Mouse (Mus musculus) MEL-GATA-1-ER (cell line): ENCODE results near the gene Edil3.

ENCODE experiments used
- DNase-seq: peaks from one replicate; pipeline ENCODE4 v3.0.0-alpha.2; 2012; ENCODE audit warnings: low read depth; ENCODE audit errors: extremely low read depth

Gene Edil3

DNA sequence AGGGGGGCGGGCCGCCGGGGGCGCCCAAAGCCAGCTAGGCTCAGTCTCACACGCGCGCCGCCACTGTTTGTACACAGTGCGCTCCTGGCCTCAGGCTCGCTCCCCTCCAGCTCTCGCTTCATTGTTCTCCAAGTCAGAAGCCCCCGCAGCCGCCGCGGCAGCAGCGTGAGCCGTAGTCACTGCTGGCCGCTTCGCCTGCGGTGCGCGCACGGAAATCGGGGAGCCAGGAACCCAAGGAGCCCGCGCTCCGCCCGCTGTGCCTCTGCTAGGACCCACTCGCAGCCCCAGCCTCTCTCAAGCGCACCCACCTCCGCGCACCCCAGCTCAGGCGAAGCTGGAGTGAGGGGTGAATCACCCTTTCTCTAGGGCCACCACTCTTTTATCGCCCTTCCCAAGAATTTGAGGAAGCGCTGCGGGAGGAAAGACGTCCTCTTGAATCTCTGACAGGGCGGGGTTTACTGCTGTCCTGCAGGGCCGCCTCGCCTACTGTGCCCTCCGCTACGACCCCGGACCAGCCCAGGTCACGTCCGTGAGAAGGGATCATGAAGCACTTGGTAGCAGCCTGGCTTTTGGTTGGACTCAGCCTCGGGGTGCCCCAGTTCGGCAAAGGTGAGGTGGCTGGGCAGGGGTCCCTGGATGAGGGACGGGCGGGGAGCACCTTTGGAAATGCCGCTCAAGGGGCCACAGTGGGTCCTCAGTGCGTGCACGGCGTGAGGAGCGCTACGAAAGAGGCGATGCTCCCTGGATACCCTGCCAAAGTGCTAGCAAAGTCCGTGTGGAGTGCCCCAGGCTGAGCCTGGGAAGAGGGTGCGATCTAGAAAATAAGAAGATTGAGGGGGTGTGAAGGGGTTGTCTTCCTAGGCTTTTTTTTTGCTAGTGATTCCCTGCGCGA is at the start of gene Edil3:
Edil3 (plus strand) TSS at position 33 of the 892 bp plus-strand sequence.
- no peak for DNase-seq

DNA sequence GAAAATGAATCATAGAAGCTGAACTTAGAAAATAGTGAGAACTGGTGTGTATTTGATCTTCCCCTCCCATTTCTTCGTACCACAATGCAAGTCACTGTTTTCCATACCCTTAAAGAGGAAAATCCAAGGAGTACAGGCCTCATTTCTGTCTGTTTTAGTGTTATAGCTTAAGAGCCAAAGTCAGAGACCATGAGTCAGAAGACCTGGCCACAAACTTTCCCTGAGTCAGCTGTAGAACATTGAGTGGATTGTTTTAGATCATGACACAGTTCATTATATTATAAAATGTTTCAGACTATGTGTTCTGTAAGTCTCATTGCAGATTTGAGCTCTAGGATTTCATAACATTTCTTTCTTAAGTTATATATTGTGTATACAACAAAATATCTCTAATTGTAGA is 22.1 kb upstream of the Edil3 start:
- DNase-seq, result no peak

GRCm38 (mm10) chr13:88801006-88801405 is 20.3 kb upstream of the Edil3 start:
- no peak for DNase-seq

- peak; percentile 6 for DNase-seq
Observed at GRCm38 (mm10) chr13:88805838-88806237, 15.4 kb upstream of the Edil3 start.

GRCm38 (mm10) chr13:88806269-88806668 is 15.0 kb upstream of the Edil3 start:
- DNase-seq, result no peak

- no peak for DNase-seq
Observed at GRCm38 (mm10) chr13:88810097-88810496, 11.2 kb upstream of the Edil3 start.

GRCm38 (mm10) chr13:88820686-88821308 is 475 bp upstream of the Edil3 start:
- no peak for DNase-seq

GRCm38 (mm10) chr13:88822332-88822895 is 1.1 kb downstream of the Edil3 start:
- DNase-seq, result no peak

- no peak for DNase-seq
Observed at GRCm38 (mm10) chr13:88822976-88823521, 1.8 kb downstream of the Edil3 start.

GRCm38 (mm10) chr13:88823522-88824419 is 2.5 kb downstream of the Edil3 start:
- no peak for DNase-seq

DNA sequence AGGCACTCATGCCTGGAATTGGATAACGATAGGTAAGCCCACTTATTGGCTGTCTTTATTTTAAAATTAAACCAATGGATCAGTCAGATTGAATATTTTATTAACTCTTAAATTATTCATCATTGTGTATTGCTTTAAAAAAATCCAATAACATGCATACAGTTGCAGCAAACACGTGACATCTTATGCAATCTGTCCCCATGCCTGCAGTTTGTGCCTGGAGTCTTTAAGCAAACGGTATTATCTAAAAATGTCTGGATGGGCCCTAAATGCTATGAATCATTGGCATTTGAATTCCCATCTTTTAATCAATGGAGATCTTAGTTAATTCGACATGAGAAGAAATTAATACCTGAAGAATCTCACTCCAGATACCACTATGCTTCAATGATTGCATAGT is 3.2 kb downstream of the Edil3 start:
- DNase-seq, result no peak

- DNase-seq, result no peak
Observed at GRCm38 (mm10) chr13:88828362-88828761, 7.1 kb downstream of the Edil3 start.

GRCm38 (mm10) chr13:88833732-88834131 is 12.5 kb downstream of the Edil3 start:
- no peak for DNase-seq

- peak; percentile 5 for DNase-seq
Observed at GRCm38 (mm10) chr13:88849739-88850138, 28.5 kb downstream of the Edil3 start.

DNA sequence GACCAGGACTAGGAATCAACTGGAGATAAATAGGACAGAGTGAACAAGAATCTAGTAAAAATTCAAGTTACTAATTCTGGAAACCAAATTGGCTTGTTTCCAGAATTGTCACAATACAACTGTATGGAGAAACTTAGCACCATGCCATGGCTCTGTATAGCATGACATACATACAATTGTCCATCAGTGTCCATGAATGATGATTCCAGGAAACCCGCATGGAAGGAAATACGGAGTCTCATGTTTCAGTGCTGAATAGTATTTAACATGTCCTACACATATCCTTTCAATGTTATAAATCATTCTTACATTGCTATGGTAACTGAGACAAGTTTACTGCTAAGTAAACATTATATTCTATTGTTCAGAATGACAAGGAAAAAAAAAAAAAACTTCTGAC is 58.7 kb downstream of the Edil3 start:
- no peak for DNase-seq

- DNase-seq, result no peak
Observed at GRCm38 (mm10) chr13:88890728-88891127, 69.5 kb downstream of the Edil3 start.

DNA sequence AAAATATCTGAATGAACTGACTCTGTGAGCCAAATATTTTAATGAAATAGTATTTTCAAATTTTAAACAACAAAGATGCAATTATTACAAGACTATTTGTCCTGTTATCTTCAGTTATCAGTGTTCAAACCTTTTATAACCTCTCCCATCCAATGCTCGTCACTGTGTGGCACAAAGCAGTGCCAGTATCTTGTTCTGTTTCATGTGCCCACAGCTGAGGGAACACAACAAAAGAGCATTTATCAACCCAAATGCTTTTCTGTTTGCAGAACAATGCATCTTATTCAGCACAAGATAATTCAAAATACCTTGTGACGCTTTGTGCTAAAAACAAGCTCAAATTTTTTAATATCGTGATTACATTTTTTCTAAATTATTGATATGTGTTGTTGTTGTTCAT is 78.8 kb downstream of the Edil3 start:
- no peak for DNase-seq

- DNase-seq, result no peak
Observed at GRCm38 (mm10) chr13:88907405-88907804, 86.1 kb downstream of the Edil3 start.

- DNase-seq, result no peak
Observed at GRCm38 (mm10) chr13:88908187-88908586, 86.9 kb downstream of the Edil3 start.

GRCm38 (mm10) chr13:88916503-88916902 is 95.2 kb downstream of the Edil3 start:
- DNase-seq, result no peak

DNA sequence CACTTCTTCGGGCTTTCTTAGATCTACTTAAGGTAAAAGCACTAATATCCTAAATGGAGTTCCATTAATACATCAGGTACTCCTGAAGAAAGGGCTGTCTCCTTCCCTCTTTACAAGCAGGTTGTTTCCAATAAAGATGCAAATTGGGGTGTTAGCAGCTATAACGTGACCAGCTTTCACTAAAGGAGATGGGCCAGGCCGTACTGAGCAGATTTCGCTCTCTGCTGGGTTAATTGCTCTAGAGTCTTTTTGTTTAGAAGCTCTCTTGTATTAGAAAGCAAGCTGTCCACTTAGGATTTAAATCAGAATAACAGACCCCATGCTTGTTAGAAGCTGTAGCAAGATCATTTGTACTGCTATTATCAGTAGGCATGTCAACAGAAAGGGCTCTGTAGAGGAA is 108.4 kb downstream of the Edil3 start:
- DNase-seq, result no peak
